Mouse (Mus musculus) thymus, adult 2 months (tissue): ENCODE data around the gene Mmrn1.

Source experiments
- CTCF ChIP-seq: fragments of 200-500 bp; IDR thresholded peaks from 2 replicates; pipeline ENCODE4 v1.5.1; 2012; ENCODE audit warnings: mild to moderate bottlenecking, control low read depth, low read length, moderate library complexity, borderline replicate concordance; ENCODE audit not compliant: control insufficient read depth, poor library complexity, insufficient read depth; ENCODE audit errors: extremely low read depth
- POLR2A ChIP-seq: fragments of 200-500 bp; IDR thresholded peaks from 2 replicates; pipeline ENCODE4 v1.6.1; 2012; ENCODE audit warnings: mild to moderate bottlenecking, low read length, control low read depth, moderate library complexity; ENCODE audit not compliant: control insufficient read depth, poor library complexity, insufficient read depth; ENCODE audit errors: extremely low read depth

- TF ChIP-seq POLR2A (no peak), CTCF (no peak)
These were observed 76.4 kb downstream of the Mmrn1 start for GRCm38 (mm10) chr6:61001003-61001790.
